Mouse (Mus musculus) embryonic facial prominence, embryonic 11.5 days (tissue): ENCODE data around the gene Gas2l1. TPM values are rescaled to one million over a fixed set of nuclear protein-coding genes. Genes with fewer than 3 reads are reported as not detected.
"Not testable (repeated sequence)": the region's sequence is repeated elsewhere in the genome, so short reads cannot be mapped to it uniquely, and the experiment has no call there.

ENCODE experiments used
- ATAC-seq: fragments of 200-750 bp; cut with Nextera tagmentation; replicated peaks from 2 replicates; pipeline ENCODE4 v1.8.0; 2017; ENCODE audit warnings: low read depth; ENCODE audit not compliant: insufficient number of reproducible peaks, low FRiP score, low TSS enrichment
- DNase-seq: peaks from one replicate; pipeline ENCODE4 v3.0.0-alpha.2; 2015; ENCODE audit warnings: low spot score
- H3K27ac ChIP-seq: fragments of 300-500 bp; sonication (generic); replicated peaks from 2 replicates; pipeline ENCODE4 v1.5.1; 2014; ENCODE audit warnings: mild to moderate bottlenecking, low read depth, low read length, control low read depth
- H3K27me3 ChIP-seq: fragments of 300-500 bp; sonication (generic); 2 replicates; pipeline ENCODE4 v1.6.1; 2014; ENCODE audit warnings: mild to moderate bottlenecking, low read length, moderate library complexity, mixed read lengths; ENCODE audit not compliant: control insufficient read depth, insufficient read depth
- H3K36me3 ChIP-seq: fragments of 300-500 bp; sonication (generic); replicated peaks from 2 replicates; pipeline ENCODE4 v1.6.1; 2014; ENCODE audit warnings: low read depth, mild to moderate bottlenecking, low read length, moderate library complexity, mixed read lengths; ENCODE audit not compliant: control insufficient read depth, insufficient read depth
- H3K4me1 ChIP-seq: fragments of 300-500 bp; sonication (generic); 2 replicates; pipeline ENCODE4 v1.6.1; 2014; ENCODE audit warnings: low read length, mixed read lengths; ENCODE audit not compliant: control insufficient read depth, insufficient read depth
- H3K4me2 ChIP-seq: fragments of 300-500 bp; sonication (generic); 2 replicates; pipeline ENCODE4 v1.6.1; 2014; ENCODE audit warnings: low read depth, mild to moderate bottlenecking, control low read depth, low read length, moderate library complexity
- H3K4me3 ChIP-seq: fragments of 300-500 bp; sonication (generic); 2 replicates; pipeline ENCODE4 v1.5.1; 2014; ENCODE audit warnings: low read depth, low read length, control low read depth
- H3K9ac ChIP-seq: fragments of 300-500 bp; sonication (generic); replicated peaks from 2 replicates; pipeline ENCODE4 v1.6.1; 2014; ENCODE audit warnings: mild to moderate bottlenecking, control low read depth, low read length
- H3K9me3 ChIP-seq: fragments of 300-500 bp; sonication (generic); replicated peaks from 2 replicates; pipeline ENCODE4 v1.6.1; 2016; ENCODE audit warnings: mild to moderate bottlenecking, low read length, inconsistent platforms, mixed read lengths; ENCODE audit not compliant: control insufficient read depth
- WGBS: fragments of 180-500 bp; shearing (Covaris S2); extraction: QIAGEN DNeasy Blood & Tissue Kit; methylation state at CpG from one replicate; pipeline ENCODE4 v1.1.7; 2014; 5-methylcytosine and 5-hydroxymethylcytosine counted together
- polyA plus RNA-seq: library from polyadenylated mRNA; unstranded; fragments of >200 nt; fragmentation: Nextera tagmentation; extraction: Ambion mirVana; gene quantifications from 2 replicates; pipeline ENCODE4 v1.2.1, GENCODE M21; 2014

The Gas2l1 gene
- polyA plus RNA-seq, 1 experiment from 2014 or later, result 24.1 TPM

DNA sequence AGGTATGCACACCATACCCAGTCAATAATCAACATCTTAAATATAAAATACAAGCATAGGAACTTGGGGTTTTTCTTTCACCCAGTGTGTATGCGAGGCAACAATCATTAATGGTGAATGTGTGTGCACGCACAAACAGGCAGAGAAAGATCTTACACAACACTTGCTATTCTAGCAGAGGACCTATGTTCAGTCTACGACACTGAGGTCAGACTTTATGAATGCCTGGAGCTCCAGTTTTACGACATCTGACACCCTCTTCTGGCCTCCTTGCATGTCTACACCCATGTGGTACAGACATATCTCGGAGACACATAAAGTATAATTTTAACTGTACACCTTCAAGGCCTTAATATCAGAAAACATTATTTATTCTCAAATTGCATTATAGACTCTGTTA, 11.7 kb upstream of the Gas2l1 start:
- 89% methylated on average over 3 of the region's 5 CpGs for WGBS
- peaks cover 22% of the 10 kb centered on the region for H3K36me3 ChIP-seq
- DNase-seq, H3K4me3 ChIP-seq, H3K4me1 ChIP-seq, H3K27ac ChIP-seq, H3K9ac ChIP-seq, H3K9me3 ChIP-seq, H3K27me3 ChIP-seq, ATAC-seq, H3K4me2 ChIP-seq: not testable (repeated sequence)

DNA sequence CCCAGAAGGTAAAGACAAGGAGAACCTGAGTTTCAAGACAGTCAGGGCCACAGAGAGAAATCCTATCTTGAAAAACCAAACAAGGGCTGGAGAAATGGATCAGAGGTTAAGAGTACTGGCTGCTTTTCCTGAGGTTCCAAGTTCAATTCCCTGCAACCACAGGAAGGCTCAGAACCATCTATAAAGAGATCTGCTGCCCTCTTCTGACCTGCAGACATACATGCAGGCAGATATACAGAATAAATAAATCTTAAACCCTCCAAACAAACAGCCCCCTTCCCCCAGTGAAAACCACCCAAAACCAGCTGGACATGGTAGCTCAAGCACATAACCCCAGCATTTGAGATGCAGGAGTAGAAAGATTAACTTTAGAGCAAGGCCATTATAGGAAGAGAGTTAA, 10.6 kb upstream of the Gas2l1 start:
- DNase-seq (no peak), ATAC-seq (no peak)
- no peak overlapping the region for H3K9ac ChIP-seq
- no peaks in the 10 kb centered on the region for H3K9me3 ChIP-seq
- no peak overlapping the region for H3K4me3 ChIP-seq
- no peak overlapping the region for H3K27ac ChIP-seq
- no peak overlapping the region for H3K4me2 ChIP-seq
- H3K36me3 ChIP-seq, result peaks cover 22% of the 10 kb centered on the region
- no peaks in the 10 kb centered on the region for H3K4me1 ChIP-seq
- no peaks in the 10 kb centered on the region for H3K27me3 ChIP-seq

DNA sequence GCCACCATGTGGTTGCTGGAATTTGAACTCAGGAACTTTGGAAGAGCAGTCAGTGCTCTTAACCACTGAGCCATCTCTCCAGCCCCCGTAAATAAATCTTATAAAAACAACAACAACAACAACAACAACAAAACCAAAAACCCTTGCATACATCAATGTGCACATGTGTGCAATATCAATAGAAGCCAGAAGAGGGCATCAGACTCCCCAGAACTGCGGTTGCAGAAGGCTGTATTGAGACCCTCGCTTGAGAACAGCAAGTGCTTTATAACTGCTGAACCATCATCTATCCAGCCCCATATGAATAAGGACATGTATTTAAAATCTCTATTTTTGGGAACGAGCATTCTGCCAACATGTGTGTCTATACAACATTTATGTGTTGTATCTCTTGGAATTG, 9.8 kb upstream of the Gas2l1 start:
- 77% methylated on average over 4 of the region's 4 CpGs for WGBS
- DNase-seq, result peak; percentile 60
- Histone ChIP-seq H3K27me3 (no peaks in the 10 kb centered on the region), H3K9ac (no peak overlapping the region), H3K36me3 (peaks cover 22% of the 10 kb centered on the region), H3K4me2 (no peak overlapping the region), H3K4me1 (no peaks in the 10 kb centered on the region), H3K4me3 (no peak overlapping the region), H3K27ac (no peak overlapping the region), H3K9me3 (no peaks in the 10 kb centered on the region)
- no peak; the same call in 1 of the 2 replicates for ATAC-seq

DNA sequence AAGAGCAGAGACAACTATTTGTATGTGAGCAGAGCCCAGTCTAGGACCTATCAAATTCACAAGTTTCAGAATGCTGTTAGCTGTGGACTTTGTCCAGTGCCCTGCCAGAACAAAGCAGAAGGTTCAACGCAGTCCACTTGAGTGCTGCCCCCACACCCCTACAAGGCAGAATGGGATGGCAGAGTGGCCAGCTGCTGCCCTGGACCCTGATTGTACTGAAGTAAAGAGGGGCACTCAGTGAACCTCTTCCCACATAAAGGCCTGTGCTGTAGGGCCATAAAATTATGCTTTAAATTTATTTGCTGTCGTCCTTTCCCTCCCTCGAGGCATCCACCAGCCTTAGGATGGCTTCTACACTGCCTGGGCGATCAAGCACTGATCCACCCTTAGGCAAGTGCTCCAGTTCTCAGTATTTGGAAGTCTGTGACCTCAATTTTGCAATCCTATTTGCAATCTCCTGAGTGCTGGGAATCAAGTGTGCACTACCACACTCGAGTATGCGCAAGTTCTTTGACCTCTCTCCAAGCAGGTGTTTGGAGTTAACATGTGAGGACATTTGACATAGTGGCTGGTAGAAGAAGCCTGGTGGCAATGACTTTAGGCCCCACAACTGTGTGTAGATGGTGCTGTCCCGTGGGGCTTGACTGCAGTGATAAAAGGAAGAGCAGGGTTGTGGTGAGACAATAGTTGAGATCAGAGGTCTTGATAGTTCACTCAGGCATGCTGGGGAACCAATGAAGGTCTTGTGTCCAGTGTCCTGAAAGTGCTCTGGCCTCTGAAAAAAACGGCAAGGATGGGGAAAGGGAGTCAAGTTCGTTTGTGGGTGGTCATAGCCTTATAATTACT, 3.2 kb upstream of the Gas2l1 start:
- WGBS, result 88% methylated on average over 9 of the region's 9 CpGs
- Histone ChIP-seq H3K36me3 (peaks cover 20% of the 10 kb centered on the region), H3K4me1 (no peaks in the 10 kb centered on the region), H3K27ac (no peak overlapping the region), H3K9ac (no peak overlapping the region), H3K4me3 (no peak overlapping the region), H3K4me2 (no peak overlapping the region), H3K9me3 (no peaks in the 10 kb centered on the region), H3K27me3 (peaks cover 11% of the 10 kb centered on the region)
- ATAC-seq, result no peak
- no peak for DNase-seq

DNA sequence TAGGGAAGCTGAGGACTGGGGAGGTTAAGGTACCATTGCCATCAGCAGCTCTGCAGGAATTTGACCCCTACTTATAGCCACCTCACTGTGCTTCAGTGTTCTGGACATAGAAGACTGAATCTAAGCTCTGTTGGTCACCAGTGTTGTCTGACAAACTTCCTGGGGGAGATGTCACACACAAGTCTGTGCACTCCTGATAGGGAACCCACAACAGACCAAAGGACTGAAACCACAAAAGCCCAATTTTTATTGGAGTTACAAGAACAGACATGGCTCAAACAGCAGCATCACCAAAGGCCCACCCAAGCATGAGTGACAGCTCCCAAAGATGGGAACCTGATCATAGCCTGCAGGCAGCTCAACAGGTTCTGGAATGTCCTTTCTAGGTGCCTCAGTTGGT, 1.9 kb upstream of the Gas2l1 start:
- Histone ChIP-seq H3K4me1 (peaks cover 6% of the 10 kb centered on the region), H3K9me3 (no peaks in the 10 kb centered on the region), H3K36me3 (peaks cover 17% of the 10 kb centered on the region), H3K4me2 (no peak overlapping the region), H3K9ac (no peak overlapping the region), H3K27me3 (peaks cover 24% of the 10 kb centered on the region), H3K4me3 (no peak overlapping the region), H3K27ac (no peak overlapping the region)
- ATAC-seq, result no peak
- DNase-seq, result no peak

DNA sequence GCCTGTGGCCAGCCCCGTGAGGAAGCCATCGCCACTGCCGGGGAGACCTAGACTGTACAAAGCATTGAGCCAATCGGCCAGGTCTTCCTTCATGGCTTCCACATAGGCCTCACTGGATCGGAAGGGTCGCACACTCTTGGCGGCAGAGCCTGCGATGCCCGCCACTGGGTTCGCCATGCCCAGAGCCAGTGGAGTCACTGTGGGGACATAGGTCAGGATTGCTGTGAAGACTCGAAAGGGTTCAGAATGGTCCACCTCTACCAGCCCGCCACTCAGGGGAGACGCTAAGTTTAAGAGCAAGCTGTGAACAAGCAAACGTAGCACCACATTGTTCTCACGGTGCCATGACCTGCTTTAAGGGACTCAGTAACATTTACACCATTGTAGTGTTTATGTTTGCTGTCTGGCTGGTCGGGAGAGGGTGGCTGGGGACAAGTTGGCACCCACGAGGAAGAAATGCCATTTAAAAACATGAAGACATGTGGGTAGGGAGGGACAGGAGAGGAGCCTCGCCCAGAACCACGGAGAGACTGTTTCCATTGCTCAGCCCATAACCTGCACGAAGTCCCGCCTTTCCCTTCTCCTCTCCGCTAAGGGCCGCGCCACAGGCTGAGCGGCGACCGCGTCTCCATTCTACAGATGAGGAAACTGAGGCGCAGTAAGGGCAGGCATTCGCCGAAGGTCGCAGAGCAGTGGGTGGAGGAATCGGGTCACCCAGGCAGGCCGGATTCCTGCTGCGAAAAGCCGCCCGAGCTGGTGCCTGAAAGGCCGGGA, 658 bp downstream of the Gas2l1 start:
- no peaks in the 10 kb centered on the region for H3K9me3 ChIP-seq
- peaks cover 14% of the 10 kb centered on the region for H3K4me1 ChIP-seq
- DNase-seq, result no peak
- H3K27me3 ChIP-seq, result peaks cover 50% of the 10 kb centered on the region
- peak overlapping the region; percentile 86 for H3K4me2 ChIP-seq
- peaks cover 10% of the 10 kb centered on the region for H3K36me3 ChIP-seq
- peak overlapping the region; percentile 56 for H3K4me3 ChIP-seq
- 12% methylated on average over 38 of the region's 38 CpGs for WGBS
- peak; percentile 11; the same call in 1 of the 2 replicates for ATAC-seq
- H3K9ac ChIP-seq, result peak overlapping the region; percentile 47
- no peak overlapping the region for H3K27ac ChIP-seq

DNA sequence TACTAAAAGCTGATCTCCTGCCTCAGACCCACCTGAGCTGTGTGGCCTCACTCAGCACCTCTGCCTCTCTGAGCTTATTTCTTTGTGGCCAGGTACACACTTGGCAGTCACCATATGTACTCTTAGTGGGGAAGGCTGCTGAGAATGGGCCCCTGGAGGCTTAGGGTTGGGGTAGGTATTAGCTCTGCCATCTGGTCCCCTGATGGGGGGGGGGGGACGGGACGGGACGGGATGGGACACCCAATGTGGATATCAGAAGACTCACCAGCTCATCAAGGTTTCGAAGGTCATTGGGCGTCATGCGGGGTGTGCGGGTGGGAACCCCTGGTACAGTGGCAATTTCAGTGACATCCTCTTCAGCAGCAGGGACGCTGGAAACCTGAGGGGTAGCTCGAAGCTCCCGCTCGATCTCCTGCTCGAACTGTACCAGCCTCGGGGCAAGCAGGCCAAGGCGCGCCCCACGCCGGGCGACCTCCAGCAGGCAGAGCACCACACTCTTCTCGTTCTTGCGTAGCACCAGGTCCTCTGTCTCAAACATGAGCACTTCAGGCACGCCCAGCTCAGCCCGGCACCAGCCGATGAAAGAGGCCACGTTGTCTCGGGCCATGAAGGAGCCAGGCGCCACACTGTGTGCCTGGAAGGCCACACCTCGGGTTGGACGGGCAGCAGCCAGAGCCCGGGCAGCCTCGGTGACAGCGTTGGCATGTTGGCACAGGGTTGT, 1.4 kb downstream of the Gas2l1 start:
- Histone ChIP-seq H3K9me3 (no peaks in the 10 kb centered on the region), H3K27me3 (peaks cover 57% of the 10 kb centered on the region), H3K4me2 (peak overlapping the region; percentile 86), H3K4me3 (peak overlapping the region; percentile 56; the same call in 1 of the 2 replicates), H3K4me1 (peaks cover 14% of the 10 kb centered on the region), H3K36me3 (peaks cover 7% of the 10 kb centered on the region), H3K9ac (no peak overlapping the region; the same call in 1 of the 2 replicates), H3K27ac (no peak overlapping the region)
- ATAC-seq, result no peak
- DNase-seq, result no peak
- 43% methylated on average over 31 of the region's 31 CpGs for WGBS
